Mouse (Mus musculus): Measurements from ENCODE around the gene Adck1. TPM values are rescaled to one million over a fixed set of nuclear protein-coding genes. Genes with fewer than 3 reads are reported as not detected.
"Not testable (repeated sequence)": the region's sequence is repeated elsewhere in the genome, so short reads cannot be mapped to it uniquely, and the experiment has no call there.

Gene Adck1
- 20.7 and 27.5 TPM in 2 replicates for total RNA-seq (2021)
- long read RNA-seq, transcript Adck1-202 (11 exons, 2,199 nt) = major isoform, 27 of 69 reads
- long read RNA-seq, transcript Adck1-201 (11 exons, 2,158 nt) = minor isoform, 14 of 69 reads
- long read RNA-seq, partial matches to known transcripts = 6 of 69 reads
- long read RNA-seq, other reads (novel, unspliced or antisense) = 18 of 69 reads

- DNase-seq = peak; percentile 88
These were observed at the start of gene Adck1 for GRCm38 (mm10) chr12:88360441-88361119. Gene Adck1, plus strand, starts transcription at chr12:88360554.

- no peak for DNase-seq
These were observed 45.8 kb upstream of the Adck1 start for GRCm38 (mm10) chr12:88314556-88314955.

GRCm38 (mm10) chr12:88323926-88324325 lies 36.4 kb upstream of the Adck1 start, which contains the start of gene Gm5039:
Gene Gm5039, minus strand, starts transcription at chr12:88324026.
- DNase-seq = not testable (repeated sequence)

GRCm38 (mm10) chr12:88336662-88337413 lies 23.5 kb upstream of the Adck1 start:
- DNase-seq = not testable (repeated sequence)

- DNase-seq = not testable (repeated sequence)
These were observed 19.1 kb upstream of the Adck1 start for GRCm38 (mm10) chr12:88341286-88341685.

- DNase-seq = no peak
These were observed 6.1 kb upstream of the Adck1 start for GRCm38 (mm10) chr12:88354182-88354702.

GRCm38 (mm10) chr12:88361120-88361445 lies 729 bp downstream of the Adck1 start:
- DNase-seq = no peak

GRCm38 (mm10) chr12:88367673-88368072 lies 7.3 kb downstream of the Adck1 start:
- no peak for DNase-seq

- no peak for DNase-seq
These were observed 8.3 kb downstream of the Adck1 start for GRCm38 (mm10) chr12:88368618-88369017.

GRCm38 (mm10) chr12:88369690-88370089 lies 9.3 kb downstream of the Adck1 start:
- DNase-seq = not testable (repeated sequence)

GRCm38 (mm10) chr12:88370321-88370720 lies 10.0 kb downstream of the Adck1 start:
- not testable (repeated sequence) for DNase-seq

GRCm38 (mm10) chr12:88372018-88372417 lies 11.7 kb downstream of the Adck1 start:
- no peak for DNase-seq

- DNase-seq = no peak
These were observed 16.5 kb downstream of the Adck1 start for GRCm38 (mm10) chr12:88376820-88377219.

GRCm38 (mm10) chr12:88378256-88378655 lies 17.9 kb downstream of the Adck1 start:
- DNase-seq = no peak

- no peak for DNase-seq
These were observed 28.5 kb downstream of the Adck1 start for GRCm38 (mm10) chr12:88388832-88389231.

GRCm38 (mm10) chr12:88398658-88399057 lies 38.3 kb downstream of the Adck1 start:
- DNase-seq = no peak

GRCm38 (mm10) chr12:88403541-88403940 lies 43.2 kb downstream of the Adck1 start:
- DNase-seq = no peak

GRCm38 (mm10) chr12:88405113-88405512 lies 44.8 kb downstream of the Adck1 start:
- DNase-seq = peak; percentile 56

- no peak for DNase-seq
These were observed 47.6 kb downstream of the Adck1 start for GRCm38 (mm10) chr12:88407996-88408322.

- no peak for DNase-seq
These were observed 48.1 kb downstream of the Adck1 start for GRCm38 (mm10) chr12:88408323-88409047.

GRCm38 (mm10) chr12:88413239-88413638 lies 52.9 kb downstream of the Adck1 start:
- no peak for DNase-seq

GRCm38 (mm10) chr12:88419912-88420621 lies 59.7 kb downstream of the Adck1 start:
- peak; percentile 8 for DNase-seq
